Mouse (Mus musculus) cortical plate, adult 2 months (tissue): ENCODE results near the gene Cd70.
"Not testable (repeated sequence)": the region's sequence is repeated elsewhere in the genome, so short reads cannot be mapped to it uniquely, and the experiment has no call there.

Experiments used
- CTCF ChIP-seq: fragments of 200-500 bp; IDR thresholded peaks from 2 replicates; pipeline ENCODE4 v1.5.1; 2011; ENCODE audit warnings: mild to moderate bottlenecking, control low read depth, low read length; ENCODE audit not compliant: insufficient read depth; ENCODE audit errors: extremely low read depth
- POLR2A ChIP-seq: fragments of 200-500 bp; IDR thresholded peaks from 2 replicates; pipeline ENCODE4 v1.6.1; 2011; ENCODE audit warnings: mild to moderate bottlenecking, low read length, control low read depth; ENCODE audit not compliant: insufficient read depth; ENCODE audit errors: extremely low read depth

GRCm38 (mm10) chr17:57134021-57134420 is 15.6 kb downstream of the Cd70 start:
- not testable (repeated sequence) for TF ChIP-seq CTCF, POLR2A
